Mouse (Mus musculus) spleen, postnatal 36 days (tissue): ENCODE measurements around the gene Vps41.

Source experiments
- DNase-seq, 2 experiments: peaks; one replicate each; pipeline ENCODE4 v3.0.0; 2022; ENCODE audit warnings: low spot score in 2 of 2, mixed read lengths in 1 of 2

Vps41 gene

DNA sequence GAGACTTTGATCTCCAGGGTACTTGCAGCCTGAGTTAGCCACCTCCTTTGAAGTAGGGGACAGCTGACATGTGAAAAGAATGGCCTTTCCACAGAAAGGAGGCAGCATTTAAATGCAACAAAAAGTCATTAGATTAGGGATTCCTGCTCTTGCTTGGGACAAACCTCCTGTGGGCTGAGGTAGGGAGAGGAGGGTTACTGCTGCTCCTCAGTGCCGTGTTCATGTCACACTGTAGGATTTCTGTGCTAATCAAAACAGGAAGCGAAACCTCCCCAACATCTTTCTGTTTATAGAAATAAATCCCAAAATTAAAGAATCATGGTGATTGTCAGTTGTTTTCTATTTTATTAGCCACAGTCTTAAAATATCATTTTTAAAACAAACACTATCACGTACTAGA lies 77.4 kb downstream of the Vps41 start:
- no peak for DNase-seq

DNA sequence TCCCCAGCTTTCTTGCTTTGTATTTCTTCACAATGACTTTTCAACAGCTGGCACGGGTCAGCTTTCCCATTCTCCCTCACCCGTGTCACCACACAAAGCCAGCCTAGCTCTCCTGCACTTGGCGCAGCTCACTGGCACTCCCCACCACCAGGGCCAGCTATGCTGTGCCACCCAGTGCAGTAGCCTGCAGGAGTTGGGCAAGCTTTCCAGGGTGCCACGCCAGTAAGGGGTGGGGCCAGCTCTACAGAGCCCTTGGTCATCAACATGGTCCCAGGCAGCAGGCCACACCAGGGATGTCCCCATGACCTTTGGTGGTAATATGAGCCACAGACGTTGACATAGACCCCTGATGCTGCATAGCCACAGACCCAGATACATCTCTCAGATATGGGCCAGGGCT lies 80.5 kb downstream of the Vps41 start:
- no peak for DNase-seq

DNA sequence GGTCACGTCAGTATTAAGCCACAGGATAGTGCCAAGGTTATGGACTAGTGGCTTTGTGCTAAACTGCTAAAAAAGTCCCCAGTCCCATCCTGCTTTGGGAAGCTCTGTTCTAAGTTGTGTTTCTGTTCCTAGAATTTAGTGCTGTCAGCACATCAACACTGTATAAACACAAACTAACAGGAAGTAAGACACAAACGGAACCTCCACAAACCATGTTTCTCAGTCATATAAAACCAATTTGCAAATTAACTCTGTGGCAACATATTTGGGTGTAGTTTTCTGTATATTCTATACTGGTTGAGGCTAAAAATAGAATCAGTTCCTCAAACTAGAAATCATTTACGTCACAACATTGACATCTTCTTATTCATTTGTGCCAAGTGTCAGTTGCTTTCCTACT lies 83.3 kb downstream of the Vps41 start:
- DNase-seq = no peak

GRCm38 (mm10) chr13:18809465-18809864 lies 92.4 kb downstream of the Vps41 start:
- DNase-seq = no peak

GRCm38 (mm10) chr13:18809978-18810675 lies 93.0 kb downstream of the Vps41 start:
- peak; percentile 8 to 24 for DNase-seq

GRCm38 (mm10) chr13:18824420-18825123 lies 107.5 kb downstream of the Vps41 start:
- DNase-seq = no peak

DNA sequence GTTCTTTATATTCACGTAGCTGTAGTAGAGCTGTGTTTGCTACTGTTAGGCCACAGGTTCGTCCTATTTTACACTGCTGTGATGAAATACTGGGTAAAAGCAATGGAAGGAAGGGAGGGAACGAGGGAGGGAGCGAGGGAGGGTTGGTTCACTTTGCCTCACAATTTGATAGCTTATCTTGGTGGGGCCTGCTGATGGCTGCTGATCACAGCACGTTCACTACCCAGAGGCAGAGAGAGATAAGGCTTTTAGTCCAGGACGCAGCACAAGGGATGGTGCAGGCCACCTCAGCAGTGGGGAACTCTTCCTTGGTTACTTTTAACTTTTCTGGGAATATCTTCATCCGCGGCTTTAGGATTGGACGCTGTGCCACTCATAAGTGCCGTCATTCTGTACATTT lies 109.9 kb downstream of the Vps41 start:
- no peak for DNase-seq

DNA sequence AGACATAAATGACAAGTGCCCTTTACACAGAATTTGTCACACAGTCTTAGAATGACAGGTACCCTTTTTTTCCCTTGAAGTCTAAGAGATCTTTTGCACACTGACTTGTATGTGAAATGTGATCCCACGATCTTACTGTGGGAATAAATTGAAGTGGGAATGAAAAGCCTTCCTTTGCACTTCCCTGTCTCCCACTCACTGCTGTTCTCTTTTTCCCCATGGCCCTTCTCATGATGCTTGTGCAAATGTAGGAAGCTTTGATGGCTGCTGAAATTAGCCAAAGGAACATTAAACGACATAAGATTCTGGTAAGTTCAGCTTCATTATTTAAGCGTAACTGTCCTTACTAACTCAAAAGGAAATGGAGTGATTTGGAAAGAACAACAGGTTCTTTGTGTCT lies 113.4 kb downstream of the Vps41 start:
- DNase-seq = no peak

GRCm38 (mm10) chr13:18839231-18839630 lies 122.1 kb downstream of the Vps41 start:
- no peak for DNase-seq

GRCm38 (mm10) chr13:18840366-18840765 lies 123.3 kb downstream of the Vps41 start:
- DNase-seq = no peak

DNA sequence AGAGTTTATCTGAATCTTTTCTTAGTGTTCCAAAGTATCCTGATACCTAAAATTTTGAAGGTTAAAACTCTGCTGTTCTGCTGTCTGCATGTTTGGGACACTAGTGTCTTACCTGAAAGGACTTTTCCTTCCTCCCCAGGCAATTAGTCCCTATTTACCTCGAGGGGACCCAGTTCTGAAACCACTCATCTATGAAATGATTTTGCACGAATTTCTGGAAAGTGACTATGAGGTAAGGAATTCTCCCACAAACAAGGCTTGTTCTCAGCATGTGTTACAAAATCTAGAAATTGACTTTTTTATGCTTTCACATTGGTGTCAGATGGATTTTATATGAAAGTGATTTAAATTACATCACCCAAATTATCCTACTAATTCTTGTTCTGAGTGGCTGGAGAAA lies 123.9 kb downstream of the Vps41 start:
- DNase-seq = no peak

DNA sequence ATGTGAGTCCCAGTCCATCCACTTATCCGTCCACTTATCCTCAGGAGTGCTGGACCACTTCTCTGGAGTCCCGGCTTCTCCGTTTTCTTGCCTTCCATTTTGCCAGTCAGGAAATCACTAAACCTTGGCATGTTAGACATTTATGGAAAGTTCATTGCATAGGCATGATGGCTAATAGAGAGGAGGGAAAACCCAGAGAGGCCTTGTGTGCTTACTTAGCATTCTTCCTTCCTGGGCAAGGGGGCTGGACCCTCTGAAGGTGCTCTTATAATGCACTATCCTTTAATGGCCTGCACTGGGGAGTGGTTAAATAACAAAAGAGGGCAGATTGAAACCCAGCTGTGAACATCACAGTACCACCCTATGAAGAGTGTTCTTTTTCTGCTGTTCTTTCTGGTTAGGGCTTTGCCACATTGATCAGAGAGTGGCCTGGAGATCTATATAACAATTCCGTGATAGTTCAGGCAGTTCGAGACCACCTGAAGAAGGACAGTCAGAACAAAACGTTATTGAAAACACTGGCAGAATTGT lies 124.7 kb downstream of the Vps41 start:
- no peak for DNase-seq

GRCm38 (mm10) chr13:18842556-18842955 lies 125.5 kb downstream of the Vps41 start:
- no peak for DNase-seq

DNA sequence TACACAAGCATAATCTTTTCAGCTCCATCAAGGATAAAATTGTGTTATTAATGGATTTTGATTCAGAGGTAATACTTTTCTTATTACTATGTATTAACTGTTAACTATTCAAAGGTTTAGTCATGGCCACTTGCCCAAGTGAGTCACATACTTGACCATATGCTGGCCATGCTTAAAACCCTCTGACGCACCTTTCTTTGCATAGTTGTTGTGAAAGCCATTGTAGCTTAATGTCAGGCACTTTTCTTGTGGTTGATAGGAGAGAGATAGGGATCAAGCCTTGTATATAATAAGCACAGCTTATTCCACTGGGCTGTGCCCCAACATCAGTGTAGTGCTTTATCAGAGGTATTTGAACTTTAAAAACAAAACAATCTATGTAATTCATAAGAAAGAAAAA lies 126.5 kb downstream of the Vps41 start:
- no peak for DNase-seq

DNA sequence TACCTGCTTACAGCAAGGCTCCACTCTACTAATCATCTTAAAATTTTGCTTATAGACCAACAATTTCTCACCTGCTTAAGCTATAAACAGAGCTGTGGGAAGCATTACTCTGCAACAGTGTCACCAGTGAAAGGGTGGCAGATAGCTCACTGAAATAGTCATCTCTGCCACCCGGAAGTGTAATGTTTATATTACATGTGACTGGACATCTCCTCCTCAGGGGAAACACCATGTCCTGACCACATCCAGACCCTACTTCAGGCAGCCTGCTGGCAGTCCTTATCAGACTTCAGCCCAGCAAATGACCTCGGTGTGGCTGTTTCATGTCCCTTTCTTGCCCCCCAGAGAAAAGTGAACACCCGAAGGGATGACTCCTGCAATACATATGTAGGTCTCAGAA lies 130.3 kb downstream of the Vps41 start:
- no peak for DNase-seq

DNA sequence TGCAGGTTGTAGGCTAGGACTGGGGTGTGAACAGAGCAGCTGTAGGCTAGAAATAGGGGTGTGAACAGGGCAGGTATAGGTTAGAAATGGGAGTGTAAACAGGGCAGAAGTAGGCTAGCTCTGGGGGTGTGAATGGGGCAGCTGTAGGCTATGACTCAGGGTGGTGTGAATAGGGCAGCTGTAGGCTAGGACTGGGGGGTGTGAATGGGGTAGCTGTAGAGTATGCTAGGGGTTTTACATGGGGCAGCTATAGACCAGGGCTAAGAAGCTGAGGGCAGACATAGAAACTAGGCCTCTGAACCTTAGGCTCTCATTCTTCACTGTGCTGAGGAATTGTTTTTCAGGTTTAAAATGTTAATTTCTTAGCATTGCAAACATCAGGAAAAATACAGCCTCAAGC lies 132.5 kb downstream of the Vps41 start:
- DNase-seq = no peak

- DNase-seq = no peak
Observed at GRCm38 (mm10) chr13:18851182-18851581, 134.1 kb downstream of the Vps41 start.

GRCm38 (mm10) chr13:18852718-18853117 lies 135.6 kb downstream of the Vps41 start:
- DNase-seq = no peak

DNA sequence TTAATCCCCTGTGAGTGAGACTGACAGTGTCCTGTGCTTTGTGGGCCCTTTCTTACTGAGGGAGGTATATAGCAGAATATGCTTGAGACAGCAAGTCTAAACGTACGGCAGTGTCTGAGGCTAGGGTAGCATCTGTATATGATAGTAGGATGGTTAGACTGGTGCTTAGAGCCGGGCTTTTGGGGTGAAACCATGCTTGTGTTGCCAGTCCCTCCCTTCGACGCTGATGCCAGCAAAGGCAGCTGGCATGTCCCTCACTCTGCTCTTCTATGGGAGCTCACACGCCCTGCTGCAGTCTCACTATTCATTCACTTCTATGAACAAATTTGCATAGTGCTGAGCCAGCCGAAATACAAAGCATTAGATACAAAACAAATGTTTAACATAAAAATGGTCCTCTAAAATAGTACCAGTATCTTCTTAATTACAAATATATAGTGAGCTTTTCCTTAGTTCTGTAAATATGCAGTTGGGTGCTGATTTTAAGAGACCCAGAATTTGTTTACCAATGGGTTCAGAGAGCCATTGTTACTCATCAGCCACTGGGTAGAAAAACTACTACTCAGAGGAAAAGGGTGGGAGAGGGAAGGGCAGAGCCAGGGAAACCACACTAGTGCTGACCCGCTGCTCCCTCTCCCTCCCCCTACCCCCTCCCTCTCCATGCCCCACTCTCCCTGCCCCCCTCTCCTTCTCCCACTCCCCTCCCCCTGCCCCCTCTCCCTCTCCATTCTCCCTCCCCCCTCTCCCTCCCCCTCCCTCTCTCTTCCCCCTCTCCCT lies 139.1 kb downstream of the Vps41 start:
- DNase-seq = no peak

DNA sequence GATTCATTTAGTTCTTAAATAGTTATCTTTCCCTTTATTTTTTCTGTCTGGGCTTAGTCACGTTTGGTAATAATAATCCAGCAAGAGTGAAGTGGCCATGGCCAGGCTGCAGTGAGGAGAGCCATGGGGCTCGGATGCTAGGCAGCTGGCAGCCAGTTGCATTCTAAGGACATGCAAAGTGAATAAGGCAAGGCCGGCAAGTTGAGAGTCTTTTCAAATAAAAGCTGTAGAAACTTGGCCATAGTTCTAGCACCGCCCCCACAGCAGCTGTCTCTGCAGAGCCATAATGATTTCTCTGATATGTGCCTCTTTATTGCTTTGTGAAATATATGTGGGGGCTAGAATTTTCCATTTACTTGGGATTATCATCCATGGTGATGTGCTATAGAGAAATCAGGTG lies 141.1 kb downstream of the Vps41 start:
- DNase-seq = no peak

DNA sequence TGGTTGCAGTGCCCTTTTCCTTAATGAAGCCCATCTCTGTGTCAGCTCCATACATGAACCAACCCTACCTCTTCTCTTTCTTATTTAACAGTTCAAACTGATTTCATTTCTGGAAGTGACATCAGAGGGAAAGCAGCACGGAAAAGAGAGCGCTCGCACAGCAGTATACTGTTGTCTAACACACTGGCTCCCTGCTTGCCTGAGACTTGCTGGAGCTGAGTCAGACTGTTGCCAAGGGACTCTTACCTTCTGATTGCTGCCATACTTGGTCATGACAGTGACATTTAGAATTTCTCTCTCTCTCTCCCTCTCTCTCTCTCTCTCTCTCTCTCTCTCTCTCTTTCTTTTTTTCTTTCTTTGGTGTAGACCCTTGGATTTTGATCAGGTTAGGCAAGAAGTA lies 142.3 kb downstream of the Vps41 start:
- DNase-seq = no peak

- no peak for DNase-seq
Observed at GRCm38 (mm10) chr13:18868030-18868490, 151.0 kb downstream of the Vps41 start.
